Mouse (Mus musculus) embryo, embryonic 9.5 days (tissue): ENCODE measurements around the gene Cyp2c66.
"Not testable (repeated sequence)": the region's sequence is repeated elsewhere in the genome, so short reads cannot be mapped to it uniquely, and the experiment has no call there.

Source experiments
- DNase-seq: peaks from one replicate; pipeline ENCODE4 v3.0.0-alpha.2; 2017; ENCODE audit errors: extremely low spot score

The Cyp2c66 gene

DNA sequence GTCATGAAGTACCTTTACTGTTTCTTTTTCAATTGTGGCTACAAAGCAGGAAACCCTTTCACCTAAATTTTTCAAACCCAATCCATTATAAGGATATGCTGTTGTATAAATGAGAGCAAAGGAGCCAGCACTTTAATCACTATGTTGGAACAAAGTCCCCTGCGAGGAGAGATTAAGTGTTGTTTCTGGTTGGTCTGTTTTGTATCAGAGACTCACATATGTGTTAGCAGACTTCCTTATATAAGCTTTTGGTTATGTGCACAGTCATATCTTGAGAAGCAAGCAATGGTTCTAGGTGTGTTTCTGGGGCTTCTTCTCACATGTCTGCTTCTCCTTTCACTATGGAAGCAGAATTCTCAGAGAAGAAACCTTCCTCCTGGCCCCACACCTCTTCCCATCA, at the start of gene Cyp2c66:
Cyp2c66 (plus strand) TSS at position 255 of the 400 bp plus-strand sequence.
- DNase-seq = no peak

DNA sequence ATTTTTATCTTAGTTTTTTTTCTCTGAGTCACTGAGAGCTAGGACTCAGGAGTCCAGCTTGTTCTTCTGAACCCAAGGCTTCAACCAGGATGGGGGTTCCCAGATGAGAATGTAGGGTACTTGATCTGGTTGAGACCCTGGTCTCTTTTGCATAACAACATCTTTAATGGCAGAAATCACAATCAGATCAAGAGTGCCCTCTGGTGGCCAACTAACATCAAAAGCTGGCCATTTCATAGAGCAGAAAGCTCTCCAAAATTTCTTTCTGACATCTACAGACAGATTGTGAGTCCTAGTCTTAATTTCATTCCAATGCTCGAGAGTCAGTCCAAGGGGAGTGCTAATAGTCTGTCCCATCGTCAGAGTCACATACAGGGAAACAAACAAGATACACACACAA, 14.9 kb upstream of the Cyp2c66 start:
- DNase-seq = not testable (repeated sequence)

DNA sequence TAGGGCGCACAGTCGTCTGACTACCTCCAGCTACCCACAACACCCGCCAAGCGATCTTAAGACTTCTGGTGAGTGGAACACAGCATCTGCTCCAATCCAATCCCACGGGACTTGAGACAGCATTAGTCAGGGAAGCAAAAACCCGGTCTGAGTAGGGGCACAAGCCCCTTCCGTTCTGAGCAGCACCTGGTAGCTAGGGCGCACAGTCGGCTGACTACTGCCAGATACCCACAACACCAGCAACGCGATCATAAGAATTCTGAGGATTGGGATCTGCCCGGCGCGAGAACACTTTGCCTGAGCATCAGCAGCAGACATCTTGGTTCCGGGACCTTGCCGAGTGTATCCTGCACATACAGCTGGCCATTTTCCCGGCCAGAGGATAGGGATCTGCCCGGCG, 43.1 kb downstream of the Cyp2c66 start:
- not testable (repeated sequence) for DNase-seq
